Mouse (Mus musculus): ENCODE measurements around the gene Ttll4.

Gene Ttll4

GRCm38 (mm10) chr1:74752833-74753232 is 91.3 kb downstream of the Ttll4 start:
- DNase-seq (ENCODE audit: low read depth, low spot score) = no peak
